Mouse (Mus musculus) lung, postnatal 25 days (tissue): ENCODE measurements around the gene Gm960.

ENCODE experiments used
- DNase-seq: peaks from one replicate; pipeline ENCODE4 v3.0.0; 2022; ENCODE audit warnings: low spot score

Gene Gm960

GRCm38 (mm10) chr19:4623419-4623818, 75.0 kb downstream of the Gm960 start:
- DNase-seq: no peak

- DNase-seq: no peak
Observed at GRCm38 (mm10) chr19:4622780-4623179, 75.7 kb downstream of the Gm960 start.

- no peak for DNase-seq
Observed at GRCm38 (mm10) chr19:4620721-4621120, 77.7 kb downstream of the Gm960 start.

- no peak for DNase-seq
Observed at GRCm38 (mm10) chr19:4619461-4619860, 79.0 kb downstream of the Gm960 start.

- DNase-seq: peak; percentile 29
Observed at GRCm38 (mm10) chr19:4618183-4618582, 80.3 kb downstream of the Gm960 start.

- DNase-seq: no peak
Observed at GRCm38 (mm10) chr19:4616546-4616945, 81.9 kb downstream of the Gm960 start.

- peak; percentile 88 for DNase-seq
Observed at GRCm38 (mm10) chr19:4615151-4616093, 83.0 kb downstream of the Gm960 start, which contains the start of gene Lrfn4. Gene Lrfn4 (minus strand): TSS chr19:4615667.

GRCm38 (mm10) chr19:4614305-4615150, 83.9 kb downstream of the Gm960 start:
- no peak for DNase-seq

- DNase-seq: no peak
Observed at GRCm38 (mm10) chr19:4613464-4614304, 84.8 kb downstream of the Gm960 start.

GRCm38 (mm10) chr19:4612181-4612961, 86.1 kb downstream of the Gm960 start:
- no peak for DNase-seq

GRCm38 (mm10) chr19:4610109-4610508, 88.4 kb downstream of the Gm960 start:
- peak; percentile 41 for DNase-seq

- no peak for DNase-seq
Observed at GRCm38 (mm10) chr19:4608511-4608910, 90.0 kb downstream of the Gm960 start.

GRCm38 (mm10) chr19:4607406-4607805, 91.1 kb downstream of the Gm960 start:
- DNase-seq: no peak

GRCm38 (mm10) chr19:4605654-4606053, 92.8 kb downstream of the Gm960 start:
- no peak for DNase-seq

GRCm38 (mm10) chr19:4603801-4604723, 94.4 kb downstream of the Gm960 start:
- DNase-seq: peak; percentile 60

GRCm38 (mm10) chr19:4602459-4602858, 96.0 kb downstream of the Gm960 start:
- no peak for DNase-seq

- DNase-seq: no peak
Observed at GRCm38 (mm10) chr19:4596071-4596470, 102.4 kb downstream of the Gm960 start.

GRCm38 (mm10) chr19:4593792-4594522, 104.5 kb downstream of the Gm960 start:
- no peak for DNase-seq

- peak; percentile 56 for DNase-seq
Observed at GRCm38 (mm10) chr19:4590025-4590424, 108.4 kb downstream of the Gm960 start.
